Mouse (Mus musculus) kidney, adult 2 months (tissue): ENCODE results near the gene Cblb.
A peak's percentile ranks its signal among the peaks of the same experiment; 100 is the strongest.

Experiments used
- CTCF ChIP-seq: fragments of 200-500 bp; conservative IDR thresholded peaks from 2 replicates; pipeline ENCODE4 v1.5.1; 2011; ENCODE audit warnings: low read depth, mild to moderate bottlenecking, control low read depth, low read length, moderate library complexity, mixed read lengths; ENCODE audit not compliant: insufficient read depth, insufficient read length
- POLR2A ChIP-seq: fragments of 200-500 bp; IDR thresholded peaks from one replicate; pipeline ENCODE4 v1.6.1; 2011; ENCODE audit warnings: low read depth, low read length, control low read depth

DNA sequence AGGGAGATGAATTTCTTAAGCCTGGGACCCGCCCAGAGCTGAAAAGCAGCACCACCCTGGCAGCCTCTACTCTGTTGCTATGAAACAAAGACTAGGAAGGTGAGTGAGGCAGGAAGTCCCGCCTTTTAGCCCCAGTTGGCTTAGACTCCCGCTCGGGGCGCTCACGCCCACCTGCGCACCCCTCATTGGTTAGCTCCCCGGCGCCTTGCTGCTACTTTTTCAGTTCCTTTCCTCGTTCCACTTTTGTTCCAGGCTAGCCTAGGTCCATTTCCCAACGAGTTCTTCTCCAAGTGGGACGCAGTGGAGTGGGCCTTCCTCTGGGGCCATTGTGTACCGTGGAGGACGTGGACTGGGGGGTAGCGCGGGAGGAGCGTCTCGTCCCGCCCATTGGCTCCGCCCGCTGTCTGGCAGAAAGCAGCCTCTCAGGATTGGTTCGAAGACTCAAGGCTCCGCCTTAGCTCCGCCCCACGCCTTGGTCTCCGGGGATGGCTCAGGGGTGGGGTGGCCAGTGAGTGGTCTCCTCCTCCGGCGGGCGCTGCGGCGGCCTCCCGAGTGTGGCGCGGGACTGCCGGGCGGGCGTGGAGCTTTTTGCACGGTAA, at the start of gene Cblb:
- TF ChIP-seq POLR2A (peak; percentile 81), CTCF (no peak)
